Mouse (Mus musculus): ENCODE measurements at regions not wholly inside any gene's neighbourhood (a gene's known extent, or its start where the extent isn't known, plus 50 kb on each side); places are given as distances from the start of the nearest gene placed in this dataset.

DNA sequence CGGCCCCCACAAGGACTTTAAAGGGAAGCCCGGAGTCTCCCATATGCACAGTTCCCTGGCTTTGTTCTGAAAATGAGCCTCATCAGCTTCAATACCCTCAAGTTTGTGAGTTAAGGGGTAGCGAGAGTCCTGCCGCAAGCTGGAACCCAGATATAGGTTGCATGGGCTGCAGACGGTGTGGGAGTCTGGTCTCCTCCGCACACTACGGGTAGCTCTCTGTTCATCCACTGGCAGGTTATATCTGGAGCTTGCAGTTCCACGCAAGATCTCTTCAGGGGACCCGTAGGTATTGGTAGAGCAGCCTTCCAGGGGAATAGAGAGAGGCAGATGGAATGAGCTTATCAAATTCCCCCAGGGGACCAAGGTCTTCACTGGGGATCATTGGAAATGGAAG lies 400.1 kb upstream of the Kazn start:
- H3K9ac ChIP-seq (replicated peaks; ENCODE audit: low read depth, low read length) = no peak overlapping the region

DNA sequence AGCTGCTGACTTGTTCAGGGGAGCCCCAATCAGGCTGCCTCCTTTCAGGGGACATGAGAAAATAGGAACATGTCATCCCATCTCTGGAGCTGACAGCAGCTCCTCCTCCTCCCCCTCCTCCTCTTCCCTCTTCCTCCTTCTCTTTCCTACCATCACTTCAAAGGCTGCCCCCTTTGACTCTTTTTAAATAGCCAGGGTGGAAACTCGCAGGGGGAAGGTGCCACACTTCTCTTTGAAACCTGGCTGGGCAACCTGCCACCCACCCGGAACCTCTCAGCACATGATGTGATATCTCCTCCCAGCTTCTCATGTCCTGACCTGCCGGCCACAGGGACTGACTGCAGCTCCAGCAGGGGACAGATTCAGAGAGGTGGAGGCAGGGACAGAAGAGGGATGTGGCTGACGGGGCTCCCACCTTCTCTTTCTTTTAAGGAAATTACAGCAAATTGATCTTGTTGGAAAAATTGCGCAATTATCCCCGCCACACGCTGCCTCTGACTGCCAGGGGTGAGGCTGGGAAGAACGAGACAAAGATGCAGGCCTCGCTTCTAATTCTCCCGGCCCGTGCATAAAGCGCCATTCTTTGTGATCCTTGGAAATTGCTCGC lies 399.6 kb upstream of the Kazn start:
- H3K4me2 ChIP-seq (ENCODE audit: low read depth, low read length) = no peak overlapping the region; the same call in 1 of the 2 replicates
- no peak overlapping the region for H3K9ac ChIP-seq (replicated peaks; ENCODE audit: low read depth, low read length)
- H3K27me3 ChIP-seq (ENCODE audit: control insufficient read depth, insufficient read depth, low read length) = no peaks in the 10 kb centered on the region
- WGBS = 11% methylated on average over 13 of the region's 13 CpGs
- peaks cover 4% of the 10 kb centered on the region; the same call in 1 of the 2 replicates for H3K4me1 ChIP-seq (ENCODE audit: control insufficient read depth, insufficient read depth, low read length)
- 0 out of 2 replicates have a peak overlapping the region, but pooled peaks have one; percentile 22 for H3K27ac ChIP-seq (ENCODE audit: low read depth, low read length)
- ATAC-seq (ENCODE audit: low read depth) = no peak
- no peak overlapping the region for H3K4me3 ChIP-seq (ENCODE audit: low read depth, low read length)
- no peaks in the 10 kb centered on the region for H3K9me3 ChIP-seq (ENCODE audit: control insufficient read depth, low read length)
- no peaks in the 10 kb centered on the region for H3K36me3 ChIP-seq (ENCODE audit: control insufficient read depth, insufficient read depth, low read length)

More for the DNA sequence above, 400.1 kb upstream of the Kazn start:
- no peak for ATAC-seq (ENCODE audit: low read depth)
- Histone ChIP-seq H3K36me3 (ENCODE audit: control insufficient read depth, insufficient read depth, low read length) (no peaks in the 10 kb centered on the region), H3K4me3 (ENCODE audit: low read depth, low read length) (no peak overlapping the region), H3K27ac (ENCODE audit: low read depth, low read length) (0 out of 2 replicates have a peak overlapping the region, but pooled peaks have one; percentile 22), H3K4me1 (ENCODE audit: control insufficient read depth, insufficient read depth, low read length) (peaks cover 4% of the 10 kb centered on the region; the same call in 1 of the 2 replicates), H3K27me3 (ENCODE audit: control insufficient read depth, insufficient read depth, low read length) (no peaks in the 10 kb centered on the region), H3K9me3 (ENCODE audit: control insufficient read depth, low read length) (no peaks in the 10 kb centered on the region), H3K4me2 (ENCODE audit: low read depth, low read length) (no peak overlapping the region; the same call in 1 of the 2 replicates)
- 43% methylated on average over 9 of the region's 9 CpGs for WGBS

DNA sequence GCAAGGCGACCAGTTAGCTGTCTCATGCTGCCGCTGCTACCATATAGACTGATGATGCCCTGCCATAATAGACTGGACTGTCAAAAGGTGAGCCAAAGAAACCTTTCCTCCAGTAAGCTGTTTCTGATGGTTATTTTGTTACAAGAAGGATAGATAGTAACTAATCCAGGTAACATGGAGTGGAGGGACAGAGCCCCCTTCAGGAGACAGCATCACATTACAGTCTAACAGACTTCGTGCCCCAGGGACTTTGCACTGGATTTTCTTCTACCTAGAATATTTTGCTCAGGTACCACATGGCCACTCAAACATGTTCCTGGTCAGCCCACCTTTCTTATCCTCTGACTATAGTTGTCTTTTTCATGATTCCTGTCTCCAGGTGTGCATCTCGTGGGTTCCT lies 398.9 kb upstream of the Kazn start:
- ATAC-seq (ENCODE audit: low read depth) = no peak
- no peak overlapping the region for H3K9ac ChIP-seq (replicated peaks; ENCODE audit: low read depth, low read length)
- H3K4me3 ChIP-seq (ENCODE audit: low read depth, low read length) = no peak overlapping the region
- H3K4me1 ChIP-seq (ENCODE audit: control insufficient read depth, insufficient read depth, low read length) = peaks cover 4% of the 10 kb centered on the region; the same call in 1 of the 2 replicates
- H3K4me2 ChIP-seq (ENCODE audit: low read depth, low read length) = no peak overlapping the region
- no peaks in the 10 kb centered on the region for H3K9me3 ChIP-seq (ENCODE audit: control insufficient read depth, low read length)
- no peaks in the 10 kb centered on the region for H3K27me3 ChIP-seq (ENCODE audit: control insufficient read depth, insufficient read depth, low read length)
- no peak overlapping the region for H3K27ac ChIP-seq (ENCODE audit: low read depth, low read length)
- H3K36me3 ChIP-seq (ENCODE audit: control insufficient read depth, insufficient read depth, low read length) = no peaks in the 10 kb centered on the region
- 84% methylated on average over 4 of the region's 4 CpGs for WGBS

DNA sequence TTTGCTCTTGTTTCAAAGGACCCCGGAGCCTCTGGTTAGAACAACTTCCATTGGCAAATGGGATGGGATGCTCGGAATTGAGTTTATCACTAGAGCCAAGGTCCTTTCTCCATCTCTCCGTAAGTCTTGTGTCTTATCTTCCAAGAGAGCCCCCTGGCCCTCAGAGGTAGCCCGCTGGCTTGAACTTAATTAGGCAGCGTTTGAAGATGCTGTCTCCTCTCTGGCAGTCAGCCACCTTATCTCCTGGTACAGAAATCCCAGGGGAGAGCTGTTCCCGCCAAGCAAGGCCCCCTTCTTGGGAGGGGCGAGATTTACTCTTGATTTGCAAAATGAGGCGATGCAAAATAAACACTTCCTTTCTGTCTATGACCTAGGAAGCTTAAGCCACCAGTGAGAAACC lies 395.2 kb upstream of the Kazn start:
- Histone ChIP-seq H3K9ac (replicated peaks; ENCODE audit: low read depth, low read length) (no peak overlapping the region), H3K36me3 (ENCODE audit: control insufficient read depth, insufficient read depth, low read length) (no peaks in the 10 kb centered on the region), H3K4me3 (ENCODE audit: low read depth, low read length) (no peak overlapping the region), H3K27ac (ENCODE audit: low read depth, low read length) (no peak overlapping the region), H3K4me2 (ENCODE audit: low read depth, low read length) (no peak overlapping the region), H3K4me1 (ENCODE audit: control insufficient read depth, insufficient read depth, low read length) (peaks cover 4% of the 10 kb centered on the region; the same call in 1 of the 2 replicates), H3K9me3 (ENCODE audit: control insufficient read depth, low read length) (no peaks in the 10 kb centered on the region), H3K27me3 (ENCODE audit: control insufficient read depth, insufficient read depth, low read length) (no peaks in the 10 kb centered on the region)
- WGBS = 75% methylated on average over 8 of the region's 8 CpGs
- no peak for ATAC-seq (ENCODE audit: low read depth)

DNA sequence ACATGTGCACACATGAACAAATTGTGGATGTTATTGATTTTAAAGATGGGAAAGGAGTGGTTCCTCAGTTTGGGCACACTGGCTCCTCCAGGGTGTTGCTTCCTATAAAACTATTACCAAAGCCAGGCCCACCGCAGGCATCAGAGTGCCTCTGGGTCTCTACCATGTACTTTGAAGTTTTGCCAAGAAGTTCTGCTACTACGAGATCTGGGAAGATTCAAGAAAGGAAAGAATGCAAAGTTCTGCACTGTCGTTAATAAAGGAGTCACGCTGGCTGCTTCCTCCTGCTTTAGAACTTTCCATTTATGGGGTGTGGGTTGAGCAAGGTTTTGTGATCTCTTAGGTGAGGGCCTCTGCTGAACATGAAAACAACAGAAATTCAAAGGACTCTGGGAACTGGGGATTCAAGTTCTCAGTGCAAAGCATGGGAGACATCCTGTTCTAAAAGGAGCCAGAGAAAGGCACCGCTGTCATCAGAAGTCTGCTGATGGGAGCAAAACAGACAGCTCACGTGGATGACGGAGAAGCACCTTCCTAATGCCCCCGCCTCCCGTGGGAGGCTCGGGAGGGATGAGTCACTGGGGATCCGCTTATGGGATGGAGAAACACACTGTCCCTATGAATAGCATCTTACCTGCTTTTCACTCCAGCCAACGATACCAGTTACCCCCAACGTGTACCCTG lies 394.6 kb upstream of the Kazn start:
- H3K4me1 ChIP-seq (ENCODE audit: control insufficient read depth, insufficient read depth, low read length) = no peaks in the 10 kb centered on the region; the same call in 1 of the 2 replicates
- no peak overlapping the region for H3K4me2 ChIP-seq (ENCODE audit: low read depth, low read length)
- no peak overlapping the region for H3K4me3 ChIP-seq (ENCODE audit: low read depth, low read length)
- no peak overlapping the region for H3K9ac ChIP-seq (replicated peaks; ENCODE audit: low read depth, low read length)
- no peaks in the 10 kb centered on the region for H3K36me3 ChIP-seq (ENCODE audit: control insufficient read depth, insufficient read depth, low read length)
- H3K27me3 ChIP-seq (ENCODE audit: control insufficient read depth, insufficient read depth, low read length) = no peaks in the 10 kb centered on the region
- H3K27ac ChIP-seq (ENCODE audit: low read depth, low read length) = no peak overlapping the region
- H3K9me3 ChIP-seq (ENCODE audit: control insufficient read depth, low read length) = no peaks in the 10 kb centered on the region
- no peak for ATAC-seq (ENCODE audit: low read depth)
- WGBS = 81% methylated on average over 13 of the region's 13 CpGs

DNA sequence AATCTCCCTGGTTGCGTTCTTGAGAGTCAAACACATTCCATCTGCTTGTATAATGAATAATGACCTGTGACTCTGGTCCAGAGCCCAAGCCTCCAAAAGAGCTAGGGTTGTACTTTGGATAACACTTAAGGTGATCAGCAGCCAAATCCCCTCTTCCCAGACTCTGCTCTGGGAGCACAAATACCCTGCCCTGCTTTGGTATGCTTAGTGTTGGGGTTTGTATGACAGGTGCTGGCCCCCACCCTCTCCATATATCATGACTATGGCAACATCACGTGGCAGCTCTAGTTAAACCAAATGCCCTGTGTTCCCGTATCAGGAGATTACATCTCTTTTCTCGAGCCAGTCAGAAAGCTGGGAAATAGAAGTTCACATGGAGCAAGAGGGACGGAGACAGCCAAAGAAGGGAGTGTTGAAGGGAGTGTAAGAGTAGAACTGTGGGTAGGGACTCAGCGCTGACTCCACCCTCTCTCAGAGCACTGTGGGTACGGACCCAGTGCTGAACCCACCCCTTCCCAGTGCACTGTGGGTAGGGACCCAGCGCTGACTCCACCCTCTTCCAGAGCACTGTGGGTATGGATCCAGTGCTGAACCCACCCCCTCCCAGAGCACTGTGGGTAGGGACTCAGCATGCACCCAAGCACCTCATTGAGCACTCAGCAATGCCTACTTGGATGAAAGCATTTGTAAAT lies 387.4 kb upstream of the Kazn start:
- Histone ChIP-seq H3K4me1 (ENCODE audit: control insufficient read depth, insufficient read depth, low read length) (no peaks in the 10 kb centered on the region), H3K4me3 (ENCODE audit: low read depth, low read length) (no peak overlapping the region), H3K4me2 (ENCODE audit: low read depth, low read length) (no peak overlapping the region), H3K36me3 (ENCODE audit: control insufficient read depth, insufficient read depth, low read length) (no peaks in the 10 kb centered on the region), H3K9me3 (ENCODE audit: control insufficient read depth, low read length) (no peaks in the 10 kb centered on the region), H3K27ac (ENCODE audit: low read depth, low read length) (no peak overlapping the region), H3K9ac (replicated peaks; ENCODE audit: low read depth, low read length) (no peak overlapping the region), H3K27me3 (ENCODE audit: control insufficient read depth, insufficient read depth, low read length) (no peaks in the 10 kb centered on the region)
- 76% methylated on average over 8 of the region's 8 CpGs for WGBS
- ATAC-seq (ENCODE audit: low read depth) = no peak

DNA sequence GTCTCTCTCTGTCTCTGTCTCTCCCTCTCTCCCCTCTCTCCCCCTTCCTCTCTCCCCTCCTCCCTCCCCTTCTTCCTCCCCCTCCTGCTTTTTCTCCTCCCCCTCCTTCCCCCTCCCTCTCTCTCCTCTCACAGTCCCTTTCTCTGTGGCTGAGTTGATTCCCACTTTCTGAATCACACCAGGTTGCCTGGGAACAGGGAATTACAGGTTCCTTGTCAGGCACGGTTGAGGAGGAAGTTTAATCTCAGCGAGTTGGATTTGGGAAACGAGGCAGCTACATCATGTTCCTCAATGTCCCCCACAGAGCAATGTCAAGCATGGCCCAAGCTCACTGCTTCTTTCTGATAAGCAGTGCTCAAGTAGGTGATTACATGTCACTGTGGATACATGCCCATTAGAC lies 386.3 kb upstream of the Kazn start:
- Histone ChIP-seq H3K36me3 (ENCODE audit: control insufficient read depth, insufficient read depth, low read length) (no peaks in the 10 kb centered on the region), H3K9me3 (ENCODE audit: control insufficient read depth, low read length) (no peaks in the 10 kb centered on the region), H3K9ac (replicated peaks; ENCODE audit: low read depth, low read length) (no peak overlapping the region), H3K4me2 (ENCODE audit: low read depth, low read length) (no peak overlapping the region), H3K4me3 (ENCODE audit: low read depth, low read length) (no peak overlapping the region), H3K27me3 (ENCODE audit: control insufficient read depth, insufficient read depth, low read length) (no peaks in the 10 kb centered on the region), H3K27ac (ENCODE audit: low read depth, low read length) (no peak overlapping the region), H3K4me1 (ENCODE audit: control insufficient read depth, insufficient read depth, low read length) (no peaks in the 10 kb centered on the region)
- 62% methylated on average over 3 of the region's 3 CpGs for WGBS
- no peak for ATAC-seq (ENCODE audit: low read depth)

DNA sequence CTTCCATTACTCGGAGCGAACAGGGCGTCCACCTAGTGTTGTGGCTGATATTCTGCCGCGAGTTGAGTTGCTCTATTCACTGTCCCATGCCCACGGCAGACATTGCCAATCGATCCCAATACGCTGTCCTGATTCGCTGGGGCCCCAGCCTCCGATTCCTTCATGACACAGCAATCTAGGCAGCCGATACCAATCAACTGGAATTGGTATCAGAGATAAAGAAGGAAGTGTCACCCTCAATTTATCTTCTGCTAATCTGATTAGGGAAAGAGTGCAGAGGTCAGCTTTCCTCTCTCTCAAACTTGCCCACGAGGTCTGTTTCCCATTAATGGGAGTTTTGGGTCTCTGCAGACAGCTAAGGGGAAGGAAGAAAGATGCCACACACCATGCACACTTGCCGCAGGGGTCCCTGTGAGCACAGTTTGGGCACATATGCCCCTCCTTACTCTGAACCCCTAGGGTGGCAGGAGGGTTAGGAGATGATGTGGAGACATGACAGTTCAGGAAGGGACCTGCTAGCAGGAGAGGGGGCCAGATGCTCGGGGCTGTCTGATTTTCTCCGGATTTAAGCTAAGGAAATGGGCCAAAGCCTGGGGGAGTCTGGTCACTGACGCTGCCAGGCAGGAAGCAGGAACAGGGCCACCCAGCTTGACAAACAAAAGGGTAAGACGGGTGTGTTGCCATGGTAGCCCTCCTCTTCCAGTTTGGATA lies 383.1 kb upstream of the Kazn start:
- Histone ChIP-seq H3K27me3 (ENCODE audit: control insufficient read depth, insufficient read depth, low read length) (no peaks in the 10 kb centered on the region), H3K4me2 (ENCODE audit: low read depth, low read length) (no peak overlapping the region), H3K9me3 (ENCODE audit: control insufficient read depth, low read length) (no peaks in the 10 kb centered on the region), H3K36me3 (ENCODE audit: control insufficient read depth, insufficient read depth, low read length) (no peaks in the 10 kb centered on the region), H3K4me3 (ENCODE audit: low read depth, low read length) (no peak overlapping the region), H3K9ac (replicated peaks; ENCODE audit: low read depth, low read length) (no peak overlapping the region), H3K27ac (ENCODE audit: low read depth, low read length) (no peak overlapping the region), H3K4me1 (ENCODE audit: control insufficient read depth, insufficient read depth, low read length) (no peaks in the 10 kb centered on the region)
- ATAC-seq (ENCODE audit: low read depth) = no peak
- WGBS = 57% methylated on average over 17 of the region's 17 CpGs
